Mouse (Mus musculus) cerebellum, postnatal 4 days (tissue): ENCODE data around the gene Gopc.
"Not testable (repeated sequence)": the region's sequence is repeated elsewhere in the genome, so short reads cannot be mapped to it uniquely, and the experiment has no call there.

ENCODE experiments used
- DNase-seq, 2 experiments: peaks; one replicate each; pipeline ENCODE4 v3.0.0; 2022; ENCODE audit warnings: low spot score in 2 of 2, mixed read lengths in 1 of 2

Gopc gene

DNA sequence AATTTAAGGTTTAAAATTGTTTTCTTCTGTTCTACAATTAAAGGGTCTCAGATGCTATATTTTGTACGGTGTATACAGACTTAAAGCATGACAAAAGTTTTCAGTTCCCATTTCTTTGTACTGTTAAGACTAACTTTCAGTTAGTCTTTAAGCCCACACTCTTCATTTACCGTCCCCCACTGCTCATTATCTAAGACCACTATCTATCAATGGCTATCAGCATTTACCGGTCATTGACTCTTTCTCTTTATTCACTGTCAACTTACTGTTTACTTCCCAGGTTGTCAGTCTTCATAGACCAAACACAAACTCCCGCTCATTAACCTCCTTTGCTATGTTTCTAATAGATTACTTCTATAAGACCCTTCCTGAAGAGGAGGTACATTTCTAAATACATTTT, 5.3 kb upstream of the Gopc start:
- DNase-seq = no peak

DNA sequence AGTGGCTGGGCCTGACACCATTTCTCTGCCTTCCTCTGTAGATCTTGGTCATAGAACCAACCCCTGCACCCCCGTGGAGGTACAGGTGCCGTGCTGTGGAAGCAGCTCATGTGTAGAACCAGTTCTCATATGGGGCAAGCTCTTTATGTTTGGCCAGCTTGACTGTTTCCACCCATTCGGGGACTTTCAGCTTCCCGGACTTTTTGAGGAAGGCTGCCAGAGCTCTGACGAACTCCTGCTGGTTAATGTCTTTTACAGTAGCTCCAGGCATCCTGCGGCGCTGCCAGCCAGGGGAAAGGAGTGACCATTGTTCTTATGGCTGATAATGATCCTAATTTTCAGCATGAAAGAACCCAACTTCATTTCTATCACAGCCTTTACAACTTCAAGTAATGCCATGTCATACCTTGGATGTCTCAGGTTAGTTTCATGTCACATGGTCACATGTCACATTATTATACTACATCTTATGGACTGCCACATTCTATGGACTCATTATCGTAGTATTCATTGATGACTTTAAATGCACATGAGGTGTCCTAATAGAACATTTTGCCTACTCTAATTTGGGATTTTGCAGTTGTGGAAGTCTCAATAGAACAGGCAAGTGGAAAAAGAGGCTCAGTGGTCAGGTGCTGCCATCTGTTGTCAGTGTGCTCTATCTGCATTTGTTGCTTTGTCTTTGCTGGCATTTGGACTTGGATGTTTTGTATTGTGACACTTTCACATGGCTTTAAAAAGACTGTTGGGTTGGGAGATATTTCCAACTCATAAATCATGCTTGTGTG, 3.1 kb upstream of the Gopc start:
- DNase-seq = peak in 1 of 2 experiments; percentile 34

DNA sequence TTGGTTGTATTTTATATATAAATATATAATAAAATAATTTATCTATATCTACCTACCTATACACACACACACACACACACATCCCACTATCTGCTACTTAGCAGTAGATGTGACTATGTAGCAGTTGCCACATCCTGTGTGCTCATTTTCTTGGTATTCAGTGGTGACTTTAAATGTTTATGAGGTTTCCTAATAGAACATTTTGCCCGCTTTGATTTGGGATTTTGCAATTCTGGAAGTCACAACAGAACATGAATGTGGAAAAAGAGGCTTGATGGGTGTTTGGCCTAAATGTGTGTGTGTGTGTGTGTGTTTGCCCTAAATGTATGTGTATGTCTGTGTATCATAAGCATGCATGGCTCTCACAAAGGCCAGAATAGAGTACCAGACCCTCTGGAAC, 1.6 kb upstream of the Gopc start:
- no peak for DNase-seq

DNA sequence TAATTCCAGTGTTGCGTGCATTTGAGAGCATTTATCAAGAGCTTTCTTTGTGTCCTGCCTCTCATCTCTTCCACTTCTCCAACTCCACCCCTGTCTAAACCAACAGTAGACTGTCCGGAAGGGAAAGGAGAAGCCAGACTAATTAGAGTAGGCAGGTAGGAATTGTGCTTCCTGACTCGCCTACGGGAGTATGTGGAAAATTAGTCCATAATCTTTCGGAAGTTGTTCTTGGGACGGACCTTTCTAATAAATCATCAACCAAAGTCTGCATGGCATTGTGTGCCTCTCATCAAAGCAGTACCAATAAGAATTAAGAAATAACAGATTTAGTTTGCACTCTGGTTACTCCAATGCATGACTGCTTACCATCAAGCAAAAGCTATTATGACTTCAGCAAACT, 1.1 kb upstream of the Gopc start:
- DNase-seq = no peak

DNA sequence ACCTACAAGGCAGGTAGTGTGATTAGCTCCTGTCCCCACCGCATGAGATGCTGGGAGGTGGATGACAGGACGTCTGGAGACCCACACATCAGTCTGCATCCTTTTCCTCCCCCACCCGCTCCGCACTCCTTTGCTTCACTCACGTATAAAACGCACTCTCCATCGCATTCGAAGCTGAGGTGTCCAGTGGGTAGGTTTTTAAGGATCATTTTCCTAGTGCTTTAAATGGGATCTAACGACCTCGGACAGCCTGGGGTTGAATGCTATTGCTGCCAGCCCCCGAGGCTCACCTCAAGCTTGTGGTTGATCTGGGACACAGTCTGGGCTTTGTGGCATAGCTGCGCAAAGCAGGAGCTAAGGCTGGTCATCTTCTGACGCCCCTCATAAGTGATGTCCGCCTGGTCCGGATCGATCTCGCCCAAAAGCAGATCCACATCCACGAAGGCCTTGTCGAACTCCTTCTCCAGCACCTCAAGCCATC, 563 bp downstream of the Gopc start:
- no peak for DNase-seq

DNA sequence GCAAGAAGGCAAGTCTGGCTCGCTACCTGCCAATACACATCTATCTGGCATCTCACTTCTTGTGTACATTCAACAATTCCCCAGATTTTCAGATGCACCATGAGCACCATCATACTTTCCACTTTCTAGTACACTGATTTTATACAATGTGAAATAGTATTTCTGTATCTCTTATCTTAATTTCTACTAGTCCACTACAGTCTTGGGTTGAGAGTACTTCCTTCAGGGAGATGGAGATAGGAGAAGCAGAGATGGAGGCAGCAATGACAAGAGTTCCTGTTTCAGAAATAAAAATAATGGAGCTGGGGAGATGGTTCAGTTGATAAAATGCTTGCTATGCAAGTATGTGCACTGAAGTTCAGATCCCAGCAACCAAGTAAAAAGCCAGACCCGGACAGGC, 4.1 kb downstream of the Gopc start:
- DNase-seq = no peak

DNA sequence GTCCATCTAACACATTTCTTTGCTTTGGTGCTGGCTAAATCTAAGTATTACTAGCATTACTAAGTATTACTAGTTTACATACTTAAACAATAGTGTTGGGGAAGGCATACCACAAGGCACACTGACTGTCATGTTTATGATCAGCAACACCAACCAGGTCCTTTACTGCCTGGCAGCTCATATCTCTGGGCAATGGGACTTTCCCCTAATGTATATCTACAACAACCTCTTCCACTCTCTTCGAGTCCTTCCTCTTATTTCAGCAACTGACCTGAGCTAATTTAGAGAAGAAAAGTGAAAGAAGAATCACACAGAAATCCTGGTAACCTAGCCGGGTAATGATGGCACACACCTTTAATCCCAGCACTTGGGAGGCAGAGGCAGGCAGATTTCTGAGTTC, 5.5 kb downstream of the Gopc start:
- DNase-seq = no peak

DNA sequence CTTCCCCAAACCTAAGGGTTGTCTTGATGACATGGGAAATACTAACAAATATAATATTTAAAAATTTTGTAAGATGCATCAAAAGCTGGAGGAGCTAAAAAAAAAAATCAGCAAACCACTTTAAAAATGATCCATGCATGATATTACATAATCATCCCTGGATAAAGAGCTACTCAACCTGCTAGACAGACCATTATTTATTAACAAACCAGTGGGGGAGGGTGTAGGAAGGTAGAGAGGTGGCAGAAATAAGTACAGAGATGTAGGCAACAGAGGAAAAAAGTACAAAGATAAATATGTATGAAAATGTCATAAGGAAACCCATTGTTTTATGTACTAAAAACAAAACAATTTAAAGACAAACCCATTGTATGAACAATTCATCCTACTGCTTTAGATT, 7.3 kb downstream of the Gopc start:
- DNase-seq = no peak

DNA sequence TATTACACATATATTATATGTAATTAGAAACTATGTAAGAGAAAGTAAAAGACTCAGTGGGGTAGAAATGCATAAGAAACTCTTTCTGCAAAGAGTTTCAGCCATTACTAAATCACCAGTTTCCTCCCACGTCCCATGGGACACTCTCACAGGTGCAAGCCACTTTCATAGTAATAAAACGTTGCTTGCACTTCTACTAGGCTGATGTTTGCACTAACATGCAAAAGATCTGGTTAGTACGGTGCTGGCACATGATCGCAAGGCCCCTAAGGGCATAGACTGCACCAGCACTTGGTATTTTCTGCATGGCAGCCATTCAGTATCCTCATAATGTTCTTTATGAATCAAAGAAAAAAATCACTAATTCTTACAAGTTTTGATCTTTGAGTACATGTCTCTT, 8.1 kb downstream of the Gopc start:
- DNase-seq = no peak

DNA sequence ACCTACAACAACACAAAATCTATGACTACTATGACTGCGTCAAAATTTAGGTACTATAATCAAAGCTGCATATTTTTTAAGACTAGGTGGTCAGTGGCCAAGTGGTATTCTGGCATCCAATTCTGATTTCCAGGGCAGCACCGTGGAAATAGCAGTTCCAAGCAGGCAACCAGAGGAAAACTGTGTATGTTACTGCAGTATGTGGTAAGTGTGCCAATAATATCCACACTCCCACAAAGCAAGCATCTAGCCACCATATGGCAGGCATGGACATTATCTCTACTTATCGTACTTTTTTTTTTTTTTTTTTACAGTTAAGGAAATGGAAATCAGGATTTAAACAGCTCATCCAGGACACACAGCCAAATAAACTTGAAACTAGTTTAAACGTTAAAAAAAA, 13.5 kb downstream of the Gopc start:
- DNase-seq = no peak

DNA sequence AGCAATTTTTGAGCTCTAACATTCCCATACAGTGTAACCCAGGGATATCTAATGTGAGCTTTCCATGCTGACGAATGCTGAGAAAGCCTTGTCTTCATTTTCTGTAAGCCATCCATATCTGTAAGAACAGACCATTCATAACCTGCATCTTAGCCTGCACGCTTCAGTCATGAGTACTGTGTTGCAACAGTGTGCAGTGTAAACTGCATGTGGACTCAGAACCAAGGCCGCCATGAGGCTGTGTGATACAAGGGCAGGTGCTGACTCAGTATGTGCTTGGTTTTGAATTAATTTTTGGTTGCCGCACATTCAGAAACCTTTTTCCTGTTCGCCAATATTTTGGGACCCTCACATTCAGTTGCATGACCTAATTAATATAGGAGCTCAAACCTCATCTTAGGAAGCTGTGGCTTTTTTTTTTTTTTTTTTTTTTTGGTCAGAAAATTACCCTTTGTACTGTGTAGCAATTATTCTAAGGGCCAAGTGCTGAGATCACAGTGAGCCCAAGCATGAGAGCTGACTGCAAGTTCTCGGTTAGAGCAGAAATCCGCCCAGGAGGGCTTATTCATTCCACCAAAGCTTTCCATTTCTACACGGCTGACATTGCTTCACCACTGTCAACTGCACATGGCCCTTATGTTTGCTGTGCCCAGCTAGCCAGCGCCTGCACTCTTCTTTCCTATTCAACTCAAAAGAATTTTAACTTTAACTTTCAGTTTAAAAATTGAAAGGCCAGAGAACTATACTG, 20.9 kb downstream of the Gopc start:
- no peak for DNase-seq

DNA sequence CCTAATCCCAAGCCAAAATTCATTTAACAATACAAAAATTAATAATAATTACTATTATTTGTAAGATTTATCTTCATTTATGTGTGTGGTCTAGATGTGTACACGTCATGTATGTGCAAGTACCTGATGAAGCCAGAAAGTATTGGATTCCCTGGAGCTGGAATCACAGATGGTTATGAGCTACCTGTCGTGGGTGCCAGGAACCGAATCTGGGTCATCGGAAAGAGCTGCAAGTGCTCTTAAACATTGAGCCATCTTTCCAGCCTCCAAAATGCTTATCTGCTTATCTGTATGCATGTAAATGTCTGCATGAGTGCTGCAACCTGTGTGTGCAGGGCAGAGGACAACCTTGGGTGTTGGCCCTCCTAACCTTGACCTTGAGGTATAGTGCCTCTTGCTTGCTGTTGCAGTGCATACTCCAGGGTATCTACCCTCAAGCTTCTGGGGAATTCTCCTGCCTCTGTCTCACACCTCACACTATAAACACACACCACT, 21.6 kb downstream of the Gopc start:
- DNase-seq = no peak

DNA sequence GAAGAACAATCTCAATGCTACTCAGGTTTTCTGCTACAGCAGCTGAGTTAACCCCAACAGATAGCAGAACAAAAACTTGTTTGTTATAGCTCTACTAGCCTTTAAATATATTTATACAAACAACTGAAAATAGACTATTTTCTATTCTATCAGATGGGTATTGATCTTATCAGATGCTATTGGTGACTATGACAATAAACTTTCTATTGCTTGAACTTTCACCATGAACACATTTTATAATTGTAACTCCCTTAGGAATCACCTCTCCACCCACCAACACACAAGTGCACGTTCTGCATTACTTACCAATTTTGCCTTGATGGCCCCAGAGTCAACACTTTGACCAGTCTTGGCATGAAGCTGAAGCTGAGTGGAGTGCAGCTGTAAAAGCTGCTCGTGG, 23.5 kb downstream of the Gopc start, which contains the start of gene Gm26741:
Gene Gm26741, plus strand, starts transcription at position 301 of the 400 bp plus-strand sequence.
- no peak for DNase-seq

DNA sequence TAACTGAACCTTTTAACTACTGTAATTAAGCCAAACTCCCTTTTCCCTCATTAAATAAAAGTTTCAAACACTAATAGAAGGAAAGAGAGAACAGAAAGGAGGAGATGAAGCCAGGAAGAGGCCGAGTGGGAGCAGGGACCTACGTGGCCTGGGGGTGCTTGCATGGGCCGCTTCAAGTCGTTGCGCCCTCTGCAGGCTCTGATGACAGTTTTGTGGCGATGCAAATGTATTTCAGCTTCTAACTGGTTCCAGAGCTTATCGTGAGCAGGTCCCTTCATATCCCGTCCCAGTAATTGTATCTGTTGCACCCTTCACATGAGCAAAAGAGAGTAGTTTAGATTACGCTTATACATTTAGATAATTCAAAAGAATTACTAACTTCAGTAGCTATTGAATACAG, 28.7 kb downstream of the Gopc start:
- no peak for DNase-seq

DNA sequence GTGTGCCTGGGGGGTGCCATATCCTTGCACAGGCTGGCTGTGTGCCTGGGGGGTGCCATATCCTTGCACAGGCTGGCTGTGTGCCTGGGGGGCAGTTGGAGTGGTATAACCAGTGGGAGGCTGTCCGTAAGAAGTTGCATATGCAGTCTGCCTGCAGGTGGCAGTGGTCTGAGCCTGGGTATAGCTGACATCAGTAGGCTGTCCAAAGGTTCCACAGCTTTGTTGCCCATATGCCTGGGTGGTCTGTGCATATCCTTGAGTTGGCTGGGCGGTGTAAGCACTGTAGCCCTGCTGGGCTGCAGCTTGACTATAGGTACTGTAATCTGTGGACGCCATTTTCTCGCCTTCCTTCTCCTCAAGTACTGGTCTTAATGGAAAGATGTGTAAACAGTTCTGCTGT, 38.6 kb downstream of the Gopc start:
- DNase-seq = not testable (repeated sequence)

DNA sequence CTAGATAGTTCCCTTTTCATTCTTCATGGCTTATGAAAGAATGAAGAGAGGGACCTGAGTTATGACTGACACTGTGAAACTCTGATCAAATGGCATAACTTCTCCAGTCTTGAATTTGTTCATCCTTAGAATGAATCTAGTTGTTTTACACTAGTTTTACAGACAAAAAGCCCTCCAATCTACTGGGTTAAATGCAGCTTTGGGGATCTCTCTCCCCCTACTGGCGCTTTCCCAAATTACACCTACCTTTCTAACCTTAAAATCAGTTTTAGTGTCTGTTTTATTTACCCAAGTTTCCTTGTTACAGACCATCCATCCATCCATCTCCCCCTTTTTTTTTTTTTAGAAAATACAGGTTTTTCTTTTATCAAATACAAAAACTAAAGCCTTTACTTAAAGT, 50.9 kb downstream of the Gopc start:
- DNase-seq = peak in 1 of 2 experiments; percentile 51

DNA sequence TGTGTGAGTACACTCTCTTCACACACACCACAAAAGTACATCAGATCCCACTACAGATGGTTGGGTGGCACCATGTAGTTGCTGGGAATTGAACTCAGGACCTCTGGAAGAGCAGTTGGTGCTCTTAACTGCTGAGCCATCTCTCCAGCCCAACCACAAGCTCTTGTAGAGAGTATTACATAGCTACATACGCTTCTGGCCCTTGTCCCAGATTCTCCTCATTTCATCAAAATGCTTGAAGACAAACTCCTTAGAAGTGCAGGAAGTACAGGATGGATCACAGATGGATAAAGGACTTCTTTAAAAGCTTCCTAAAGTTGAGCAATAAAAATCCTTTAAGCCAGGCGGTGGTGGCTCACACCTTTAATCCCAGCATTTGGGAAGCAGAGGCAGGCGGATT, 60.0 kb downstream of the Gopc start:
- DNase-seq = no peak

DNA sequence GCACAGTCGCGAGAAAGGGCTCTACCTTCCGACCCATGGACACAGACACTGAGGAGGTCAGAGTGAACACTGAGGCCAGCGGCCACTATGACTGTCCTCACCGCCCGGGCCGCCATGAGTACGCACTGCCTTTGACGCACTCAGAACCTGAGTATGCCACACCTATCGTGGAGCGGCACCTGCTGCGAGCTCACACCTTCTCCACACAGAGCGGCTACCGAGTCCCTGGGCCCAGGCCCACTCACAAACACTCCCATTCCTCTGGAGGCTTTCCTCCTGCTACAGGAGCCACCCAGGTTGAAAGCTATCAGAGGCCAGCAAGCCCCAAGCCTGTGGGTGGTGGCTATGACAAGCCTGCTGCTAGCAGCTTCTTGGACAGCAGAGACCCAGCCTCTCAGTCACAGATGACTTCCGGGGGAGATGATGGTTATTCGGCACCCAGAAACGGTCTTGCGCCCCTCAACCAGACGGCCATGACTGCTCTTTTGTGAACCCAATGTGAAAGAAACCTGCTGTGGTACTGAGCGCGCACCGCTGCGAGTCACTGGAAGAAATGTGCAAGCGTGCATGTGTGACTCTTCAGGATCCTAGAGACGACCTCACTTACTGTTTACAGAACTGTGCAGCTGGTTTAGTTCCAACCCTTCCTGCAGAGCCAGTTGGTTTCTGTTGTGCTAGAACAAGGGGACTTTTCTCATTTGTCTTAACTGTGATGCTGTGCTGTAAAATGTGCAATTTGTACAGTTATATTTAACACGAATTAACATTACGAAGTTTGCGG, 62.2 kb downstream of the Gopc start:
- no peak for DNase-seq

DNA sequence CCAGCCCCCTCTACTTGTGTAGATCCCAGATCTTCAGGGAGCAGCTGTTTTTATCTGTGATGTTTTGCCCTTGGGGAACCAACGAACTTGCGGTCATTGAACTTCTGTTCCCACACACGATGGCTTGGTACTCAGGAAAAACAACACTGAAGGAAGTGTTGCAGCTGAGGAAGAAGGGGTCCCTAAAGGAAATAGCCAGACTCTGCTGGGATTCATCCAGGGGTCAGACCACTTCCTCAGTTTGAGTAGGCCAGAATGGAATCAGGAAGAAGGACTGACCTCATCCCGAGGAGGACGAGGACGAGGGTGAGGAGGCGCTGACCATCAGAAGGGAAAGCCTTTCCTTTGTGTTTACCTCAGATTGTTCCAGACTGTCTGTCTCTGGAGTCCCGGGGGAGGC, 72.7 kb downstream of the Gopc start:
- no peak for DNase-seq

DNA sequence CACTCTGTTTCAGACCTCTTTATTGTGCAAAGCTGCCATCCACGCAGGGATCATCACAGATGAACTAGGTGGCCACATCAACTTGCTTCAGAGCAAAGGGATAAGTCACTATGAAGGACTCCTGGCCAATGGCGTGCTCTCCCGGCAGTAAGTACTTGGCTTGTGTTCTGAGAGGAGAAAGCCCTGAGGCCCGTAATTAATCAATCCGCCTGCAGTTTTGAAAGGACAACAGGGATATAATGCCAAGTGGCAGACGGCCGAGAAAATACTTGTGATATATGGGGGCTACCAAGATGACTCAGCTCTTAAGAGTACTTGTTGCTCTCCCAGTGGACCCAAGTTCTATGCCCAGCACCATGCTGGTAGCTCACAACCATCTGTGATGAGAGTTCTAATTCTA, 77.3 kb downstream of the Gopc start:
- no peak for DNase-seq

DNA sequence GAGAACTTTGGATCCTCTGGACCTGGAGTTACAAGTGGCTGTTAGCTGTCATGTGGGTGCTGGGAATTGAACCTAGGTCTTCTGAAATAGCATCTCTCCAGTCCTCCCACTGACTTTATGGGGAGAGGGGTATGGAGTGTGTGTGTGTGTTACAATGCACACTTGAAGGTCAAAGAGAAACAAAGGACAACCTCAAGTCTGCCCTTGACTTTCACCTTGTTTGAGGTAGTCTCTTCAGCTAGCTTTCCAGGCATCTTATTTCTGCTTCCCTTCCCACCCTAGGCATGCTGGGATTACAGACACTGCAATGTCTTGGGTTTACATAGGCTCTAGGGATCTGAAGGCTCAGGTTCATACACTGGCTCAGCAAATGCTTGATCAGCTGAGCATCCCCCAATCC, 79.7 kb downstream of the Gopc start:
- no peak for DNase-seq

DNA sequence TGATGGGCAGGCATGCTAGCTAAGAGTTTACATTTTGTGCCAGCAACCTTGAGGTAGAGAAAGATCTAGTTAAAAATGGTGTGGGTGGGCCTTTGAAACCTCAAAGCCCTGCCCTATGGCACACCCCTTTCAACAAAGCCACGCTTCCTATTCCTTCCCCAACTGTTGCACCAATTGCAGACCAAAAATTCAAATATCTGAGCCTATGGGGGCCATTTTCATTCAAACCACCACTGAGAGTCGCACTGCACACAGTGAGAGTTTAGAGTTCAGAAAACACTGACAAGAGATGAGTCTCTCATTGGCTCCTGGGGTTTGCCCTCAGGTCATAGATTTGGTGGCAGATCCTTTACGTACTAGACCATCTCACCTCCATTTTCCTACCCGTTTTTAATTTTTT, 80.2 kb downstream of the Gopc start:
- DNase-seq = no peak
